Mouse (Mus musculus) C2C12 (cell line): ENCODE data around the gene Fndc3a. TPM values are rescaled to one million over a fixed set of nuclear protein-coding genes. Genes with fewer than 3 reads are reported as not detected.

Experiments used
- H3K27me3 ChIP-seq: one replicate; pipeline ENCODE4 v1.6.1; 2011; ENCODE audit not compliant: control insufficient read depth, insufficient read depth, insufficient read length
- H3K36me3 ChIP-seq: one replicate; pipeline ENCODE4 v1.6.1; 2011; ENCODE audit not compliant: control insufficient read depth, insufficient read depth
- H3K4me3 ChIP-seq: one replicate; pipeline ENCODE4 v1.5.1; 2011; ENCODE audit warnings: mild to moderate bottlenecking, control low read depth; ENCODE audit not compliant: poor library complexity, insufficient read depth, severe bottlenecking
- H3K79me2 ChIP-seq: one replicate; pipeline ENCODE4 v1.6.1; 2011; ENCODE audit not compliant: control insufficient read depth, insufficient read depth
- H3K79me3 ChIP-seq: one replicate; pipeline ENCODE4 v1.6.1; 2011; ENCODE audit warnings: low read depth, control low read depth
- H3ac ChIP-seq: one replicate; pipeline ENCODE3; 2011; ENCODE audit warnings: low read depth; ENCODE audit not compliant: control insufficient read depth, insufficient read length
- CEBPB ChIP-seq: IDR thresholded peaks from one replicate; pipeline ENCODE4 v1.6.1; 2011; ENCODE audit warnings: low read depth, mild to moderate bottlenecking, control low read depth, moderate library complexity
- CTCF ChIP-seq: IDR thresholded peaks from one replicate; pipeline ENCODE4 v1.5.1; 2011; ENCODE audit not compliant: control insufficient read depth, insufficient read depth, insufficient read length
- FOSL1 ChIP-seq: IDR thresholded peaks from one replicate; pipeline ENCODE4 v1.8.0; 2011; ENCODE audit warnings: mild to moderate bottlenecking, low read length; ENCODE audit not compliant: poor library complexity, insufficient read depth, severe bottlenecking
- MAX ChIP-seq: IDR thresholded peaks from one replicate; pipeline ENCODE4 v1.6.1; 2011; ENCODE audit warnings: mild to moderate bottlenecking, control low read depth
- MYOD1 ChIP-seq: IDR thresholded peaks from one replicate; pipeline ENCODE4 v1.6.1; 2011; ENCODE audit warnings: low read depth; ENCODE audit not compliant: control insufficient read depth, insufficient read length
- MYOG ChIP-seq: IDR thresholded peaks from one replicate; pipeline ENCODE4 v1.6.1; 2011; ENCODE audit not compliant: control insufficient read depth, insufficient read length; ENCODE audit errors: extremely low read depth
- USF1 ChIP-seq: IDR thresholded peaks from one replicate; pipeline ENCODE4 v1.6.1; 2011; ENCODE audit warnings: low read depth, mild to moderate bottlenecking, control low read depth, moderate library complexity
- polyA plus RNA-seq: library from polyadenylated mRNA; unstranded; fragments of >200 nt; fragmentation: generic; extraction: Trizol; gene quantifications from one replicate; pipeline ENCODE4 v1.2.1, GENCODE M21; 2012; ENCODE audit warnings: missing spikeins

Fndc3a gene
- polyA plus RNA-seq, 1 experiment, result 9.0 TPM

GRCm38 (mm10) chr14:72536392-72537017 is 173.3 kb downstream of the Fndc3a start:
- Histone ChIP-seq H3K79me3 (no peaks in the 10 kb centered on the region), H3K36me3 (peaks cover 37% of the 10 kb centered on the region), H3K27me3 (no peaks in the 10 kb centered on the region), H3ac (no peak overlapping the region), H3K4me3 (no peak overlapping the region), H3K79me2 (no peaks in the 10 kb centered on the region)
- no peak for TF ChIP-seq USF1
- TF ChIP-seq MYOD1, result no peak
- no peak for TF ChIP-seq FOSL1
- no peak for TF ChIP-seq MYOG
- TF ChIP-seq MAX, result no peak
- no peak for TF ChIP-seq CEBPB
- TF ChIP-seq CTCF, result no peak

GRCm38 (mm10) chr14:72533862-72534261 is 175.9 kb downstream of the Fndc3a start:
- H3K27me3 ChIP-seq, result no peaks in the 10 kb centered on the region
- no peak overlapping the region for H3ac ChIP-seq
- no peaks in the 10 kb centered on the region for H3K79me3 ChIP-seq
- no peaks in the 10 kb centered on the region for H3K79me2 ChIP-seq
- no peak overlapping the region for H3K4me3 ChIP-seq
- no peak for TF ChIP-seq USF1
- TF ChIP-seq CEBPB, result no peak
- TF ChIP-seq MAX, result no peak
- TF ChIP-seq MYOD1, result no peak
- no peak for TF ChIP-seq MYOG
- H3K36me3 ChIP-seq, result peaks cover 11% of the 10 kb centered on the region

- H3K27me3 ChIP-seq, result peaks cover 3% of the 10 kb centered on the region
- H3ac ChIP-seq, result no peak overlapping the region
- H3K79me3 ChIP-seq, result no peaks in the 10 kb centered on the region
Measured at GRCm38 (mm10) chr14:72532028-72532917, 177.5 kb downstream of the Fndc3a start.

GRCm38 (mm10) chr14:72527126-72527525 is 182.7 kb downstream of the Fndc3a start:
- TF ChIP-seq CTCF (no peak), MYOD1 (no peak), USF1 (no peak), FOSL1 (no peak), CEBPB (no peak), MYOG (no peak), MAX (no peak)
- H3K27me3 ChIP-seq, result peaks cover 3% of the 10 kb centered on the region
- H3K79me2 ChIP-seq, result no peaks in the 10 kb centered on the region
- no peaks in the 10 kb centered on the region for H3K79me3 ChIP-seq
- no peak overlapping the region for H3ac ChIP-seq
- H3K4me3 ChIP-seq, result no peak overlapping the region
- no peaks in the 10 kb centered on the region for H3K36me3 ChIP-seq

More at GRCm38 (mm10) chr14:72532028-72532917, 177.5 kb downstream of the Fndc3a start:
- Histone ChIP-seq H3K79me2 (no peaks in the 10 kb centered on the region), H3K4me3 (no peak overlapping the region), H3K36me3 (peaks cover 4% of the 10 kb centered on the region)
- TF ChIP-seq CTCF (no peak), USF1 (peak; percentile 21)

GRCm38 (mm10) chr14:72519561-72519960 is 190.2 kb downstream of the Fndc3a start:
- TF ChIP-seq MAX, result no peak
- TF ChIP-seq MYOG, result no peak
- no peak for TF ChIP-seq CEBPB
- TF ChIP-seq FOSL1, result no peak
- TF ChIP-seq MYOD1, result no peak
- TF ChIP-seq CTCF, result no peak
- TF ChIP-seq USF1, result no peak
- no peaks in the 10 kb centered on the region for H3K79me3 ChIP-seq
- no peaks in the 10 kb centered on the region for H3K27me3 ChIP-seq
- H3K36me3 ChIP-seq, result no peaks in the 10 kb centered on the region
- no peak overlapping the region for H3ac ChIP-seq
- no peaks in the 10 kb centered on the region for H3K79me2 ChIP-seq
- no peak overlapping the region for H3K4me3 ChIP-seq

- Histone ChIP-seq H3K36me3 (no peaks in the 10 kb centered on the region), H3ac (no peak overlapping the region), H3K27me3 (no peaks in the 10 kb centered on the region), H3K79me3 (no peaks in the 10 kb centered on the region), H3K4me3 (no peak overlapping the region), H3K79me2 (no peaks in the 10 kb centered on the region)
- TF ChIP-seq MYOG (no peak), MAX (no peak), FOSL1 (no peak), MYOD1 (no peak)
Measured at GRCm38 (mm10) chr14:72518786-72519185, 191.0 kb downstream of the Fndc3a start.
